Mouse (Mus musculus): ENCODE measurements around the gene Eif4g1. TPM values are rescaled to one million over a fixed set of nuclear protein-coding genes. Genes with fewer than 3 reads are reported as not detected.
A peak's percentile ranks its signal among the peaks of the same experiment; 100 is the strongest.

The Eif4g1 gene
- polyA plus RNA-seq, 1 experiment from 2014 or later = 124 TPM

DNA sequence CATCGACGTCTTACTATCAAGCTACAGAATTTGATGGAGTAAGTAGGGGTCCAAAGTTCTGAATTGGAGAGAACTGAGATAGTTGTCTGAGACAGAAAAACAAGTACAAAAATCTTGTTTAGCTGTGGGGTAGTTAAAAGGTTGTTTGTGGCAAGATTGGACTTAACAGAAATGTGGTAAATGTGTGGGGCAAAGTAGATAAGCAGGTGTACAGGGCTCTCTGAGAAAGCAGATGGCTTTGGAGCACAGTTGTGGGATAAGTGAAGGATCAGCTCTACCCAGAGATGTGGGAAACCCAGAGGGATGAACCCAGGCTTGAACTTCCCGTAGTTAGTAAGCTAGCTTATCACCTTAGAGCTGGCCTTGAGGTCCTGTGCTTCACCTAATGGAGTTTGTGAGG is 22.7 kb downstream of the Eif4g1 start:
- Histone ChIP-seq H3K4me1 (replicated peaks; ENCODE audit: control insufficient read depth, insufficient read depth, low read length) (peaks cover 25% of the 10 kb centered on the region), H3K27ac (no peak overlapping the region), H3K4me2 (replicated peaks) (no peak overlapping the region), H3K4me3 (replicated peaks; ENCODE audit: low read length) (no peak overlapping the region), H3K9ac (no peak overlapping the region), H3K27me3 (ENCODE audit: control insufficient read depth, insufficient read depth, low read length) (no peaks in the 10 kb centered on the region), H3K36me3 (replicated peaks; ENCODE audit: control insufficient read depth, insufficient read depth) (peaks cover 69% of the 10 kb centered on the region), H3K9me3 (ENCODE audit: control insufficient read depth, low read length) (no peaks in the 10 kb centered on the region)
- ATAC-seq (ENCODE audit: low FRiP score) = no peak
- no peak for DNase-seq (ENCODE audit: low spot score)
- 92% methylated on average over 3 of the region's 3 CpGs for WGBS

DNA sequence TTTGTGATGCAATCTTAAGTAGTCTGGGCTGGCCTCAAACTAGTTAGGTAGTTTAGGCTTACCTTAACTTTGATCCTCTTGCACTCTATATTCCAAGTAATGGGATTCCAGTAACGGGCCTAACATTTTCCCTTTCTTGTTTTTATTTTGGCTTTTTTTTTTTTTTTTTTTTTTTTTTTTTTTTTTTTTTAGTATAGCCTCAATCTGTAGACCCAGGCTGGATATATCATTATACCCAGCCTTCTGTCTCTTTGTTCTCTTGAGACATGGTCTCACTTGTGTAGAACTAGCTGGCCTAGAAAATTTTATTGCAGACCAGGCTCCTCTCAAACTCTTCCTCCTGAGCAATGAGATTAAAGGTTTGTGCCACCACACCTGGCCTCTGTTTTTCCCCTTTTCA is 23.5 kb downstream of the Eif4g1 start:
- 82% methylated on average over 1 of the region's 1 CpGs for WGBS
- H3K4me1 ChIP-seq (replicated peaks; ENCODE audit: control insufficient read depth, insufficient read depth, low read length) = peaks cover 33% of the 10 kb centered on the region
- H3K27ac ChIP-seq = no peak overlapping the region
- no peaks in the 10 kb centered on the region for H3K9me3 ChIP-seq (ENCODE audit: control insufficient read depth, low read length)
- ATAC-seq (ENCODE audit: low FRiP score) (no peak), DNase-seq (ENCODE audit: low spot score) (no peak)
- no peak overlapping the region for H3K9ac ChIP-seq
- peaks cover 61% of the 10 kb centered on the region for H3K36me3 ChIP-seq (replicated peaks; ENCODE audit: control insufficient read depth, insufficient read depth)
- no peak overlapping the region for H3K4me2 ChIP-seq (replicated peaks)
- no peaks in the 10 kb centered on the region for H3K27me3 ChIP-seq (ENCODE audit: control insufficient read depth, insufficient read depth, low read length)
- H3K4me3 ChIP-seq (replicated peaks; ENCODE audit: low read length) = no peak overlapping the region

DNA sequence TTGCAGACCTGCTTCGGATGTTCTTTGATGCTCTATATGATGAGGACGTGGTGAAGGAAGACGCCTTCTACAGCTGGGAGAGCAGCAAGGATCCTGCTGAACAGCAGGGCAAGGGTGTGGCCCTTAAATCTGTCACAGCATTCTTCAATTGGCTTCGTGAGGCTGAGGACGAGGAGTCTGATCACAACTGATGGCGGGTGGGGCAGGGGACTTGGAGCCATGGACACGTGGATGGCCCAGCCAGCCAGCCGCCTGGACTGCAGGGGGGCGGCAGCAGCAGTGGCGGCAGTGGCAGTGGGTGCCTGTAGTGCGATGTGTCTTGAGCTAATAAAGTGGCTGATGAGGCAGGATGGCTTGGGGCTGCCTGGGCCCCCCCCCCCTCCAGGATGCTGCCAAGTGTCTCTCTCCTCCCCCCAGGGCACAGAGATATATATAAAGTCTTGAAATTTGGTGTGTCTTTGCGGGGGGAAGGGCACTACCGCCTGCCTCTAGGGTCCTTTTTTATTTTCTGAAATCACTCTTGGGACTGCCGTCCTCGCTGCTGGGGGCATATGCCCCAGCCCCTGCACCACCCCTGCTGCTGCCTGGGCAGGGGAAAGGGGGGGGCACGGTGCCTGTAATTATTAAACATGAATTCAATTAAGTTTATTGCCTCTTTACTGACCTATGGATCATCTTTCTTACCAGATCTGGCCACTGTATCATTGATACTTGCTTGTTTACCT is 24.3 kb downstream of the Eif4g1 start:
- H3K4me3 ChIP-seq (replicated peaks; ENCODE audit: low read length) = peak overlapping the region; percentile 63
- H3K36me3 ChIP-seq (replicated peaks; ENCODE audit: control insufficient read depth, insufficient read depth) = peaks cover 53% of the 10 kb centered on the region
- H3K4me1 ChIP-seq (replicated peaks; ENCODE audit: control insufficient read depth, insufficient read depth, low read length) = peaks cover 38% of the 10 kb centered on the region
- H3K9ac ChIP-seq = peak overlapping the region; percentile 79; the same call in 1 of the 2 replicates
- H3K9me3 ChIP-seq (ENCODE audit: control insufficient read depth, low read length) = no peaks in the 10 kb centered on the region
- peak overlapping the region; percentile 97 for H3K27ac ChIP-seq
- H3K4me2 ChIP-seq (replicated peaks) = peak overlapping the region; percentile 79; the same call in 1 of the 2 replicates
- ATAC-seq (ENCODE audit: low FRiP score) (no peak; the same call in 1 of the 2 replicates), DNase-seq (ENCODE audit: low spot score) (no peak)
- 38% methylated on average over 16 of the region's 16 CpGs for WGBS
- no peaks in the 10 kb centered on the region for H3K27me3 ChIP-seq (ENCODE audit: control insufficient read depth, insufficient read depth, low read length)

DNA sequence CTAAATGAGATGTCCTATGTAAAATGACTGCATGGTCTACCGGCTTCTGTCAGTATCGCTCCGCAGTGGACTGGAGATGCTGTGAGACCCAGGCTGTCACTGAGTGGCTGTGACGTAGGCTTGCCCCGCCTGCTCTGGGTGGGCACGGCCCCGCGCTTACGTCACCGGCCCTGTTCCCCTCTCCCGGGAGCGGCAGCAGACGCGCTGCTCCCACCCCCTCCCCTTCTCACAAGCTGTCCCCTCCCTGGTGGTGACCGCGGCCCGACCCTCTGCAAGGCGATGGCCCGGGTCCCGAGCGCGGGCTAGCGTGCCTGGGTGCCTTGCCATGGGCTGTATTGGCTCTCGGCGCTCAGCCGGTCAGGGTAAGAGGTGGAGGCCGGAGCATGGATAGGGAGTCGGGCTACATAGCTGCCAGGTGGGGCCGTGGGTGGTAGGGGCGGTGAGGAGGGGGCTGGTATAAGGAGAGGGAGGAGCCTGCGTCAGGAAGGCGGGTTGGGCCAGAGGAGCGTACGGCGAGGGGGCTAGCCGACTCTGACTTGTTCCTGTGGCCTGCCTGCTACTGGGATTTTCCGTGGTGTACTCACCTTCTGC is 25.1 kb downstream of the Eif4g1 start, which contains the start of gene Fam131a:
Gene Fam131a, plus strand, starts transcription at position 131 of the 591 bp plus-strand sequence.
- DNase-seq (ENCODE audit: low spot score) = peak; percentile 95
- H3K27me3 ChIP-seq (ENCODE audit: control insufficient read depth, insufficient read depth, low read length) = no peaks in the 10 kb centered on the region
- peaks cover 40% of the 10 kb centered on the region for H3K4me1 ChIP-seq (replicated peaks; ENCODE audit: control insufficient read depth, insufficient read depth, low read length)
- peaks cover 45% of the 10 kb centered on the region for H3K36me3 ChIP-seq (replicated peaks; ENCODE audit: control insufficient read depth, insufficient read depth)
- H3K9ac ChIP-seq = peak within 1 kb of the TSS; percentile 79
- peak within 1 kb of the TSS; percentile 63 for H3K4me3 ChIP-seq (replicated peaks; ENCODE audit: low read length)
- H3K9me3 ChIP-seq (ENCODE audit: control insufficient read depth, low read length) = no peaks in the 10 kb centered on the region
- H3K27ac ChIP-seq = peak within 1 kb of the TSS; percentile 97
- peak; percentile 95 for ATAC-seq (ENCODE audit: low FRiP score)
- H3K4me2 ChIP-seq (replicated peaks) = peak within 1 kb of the TSS; percentile 79
- under 1% methylated on average over 36 of the region's 37 CpGs for WGBS

DNA sequence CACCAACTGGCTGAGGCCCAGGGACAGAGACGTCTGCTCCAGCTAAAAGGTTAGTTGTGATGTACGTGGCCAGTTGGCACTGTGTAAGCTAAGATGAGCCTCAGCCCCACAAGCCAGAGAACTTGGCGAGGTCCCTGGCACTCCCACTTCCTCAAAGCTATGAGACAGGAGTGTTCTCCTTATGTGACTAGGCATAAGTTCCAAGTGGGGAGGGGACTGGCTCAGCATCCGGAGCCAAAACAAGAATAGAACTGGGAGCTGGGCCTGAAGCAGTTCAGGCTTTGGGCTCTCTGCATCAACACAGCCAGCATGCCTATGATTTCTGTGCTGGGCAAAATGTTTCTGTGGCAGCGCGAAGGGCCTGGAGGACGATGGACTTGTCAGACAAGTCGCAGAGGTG is 26.7 kb downstream of the Eif4g1 start:
- no peak for DNase-seq (ENCODE audit: low spot score)
- Histone ChIP-seq H3K27me3 (ENCODE audit: control insufficient read depth, insufficient read depth, low read length) (no peaks in the 10 kb centered on the region), H3K4me1 (replicated peaks; ENCODE audit: control insufficient read depth, insufficient read depth, low read length) (peaks cover 40% of the 10 kb centered on the region), H3K4me2 (replicated peaks) (peak overlapping the region; percentile 68; the same call in 1 of the 2 replicates), H3K36me3 (replicated peaks; ENCODE audit: control insufficient read depth, insufficient read depth) (peaks cover 40% of the 10 kb centered on the region), H3K9me3 (ENCODE audit: control insufficient read depth, low read length) (no peaks in the 10 kb centered on the region), H3K27ac (no peak overlapping the region; the same call in 1 of the 2 replicates), H3K9ac (no peak overlapping the region), H3K4me3 (replicated peaks; ENCODE audit: low read length) (no peak overlapping the region)
- no peak for ATAC-seq (ENCODE audit: low FRiP score)
- WGBS = 67% methylated on average over 8 of the region's 8 CpGs

DNA sequence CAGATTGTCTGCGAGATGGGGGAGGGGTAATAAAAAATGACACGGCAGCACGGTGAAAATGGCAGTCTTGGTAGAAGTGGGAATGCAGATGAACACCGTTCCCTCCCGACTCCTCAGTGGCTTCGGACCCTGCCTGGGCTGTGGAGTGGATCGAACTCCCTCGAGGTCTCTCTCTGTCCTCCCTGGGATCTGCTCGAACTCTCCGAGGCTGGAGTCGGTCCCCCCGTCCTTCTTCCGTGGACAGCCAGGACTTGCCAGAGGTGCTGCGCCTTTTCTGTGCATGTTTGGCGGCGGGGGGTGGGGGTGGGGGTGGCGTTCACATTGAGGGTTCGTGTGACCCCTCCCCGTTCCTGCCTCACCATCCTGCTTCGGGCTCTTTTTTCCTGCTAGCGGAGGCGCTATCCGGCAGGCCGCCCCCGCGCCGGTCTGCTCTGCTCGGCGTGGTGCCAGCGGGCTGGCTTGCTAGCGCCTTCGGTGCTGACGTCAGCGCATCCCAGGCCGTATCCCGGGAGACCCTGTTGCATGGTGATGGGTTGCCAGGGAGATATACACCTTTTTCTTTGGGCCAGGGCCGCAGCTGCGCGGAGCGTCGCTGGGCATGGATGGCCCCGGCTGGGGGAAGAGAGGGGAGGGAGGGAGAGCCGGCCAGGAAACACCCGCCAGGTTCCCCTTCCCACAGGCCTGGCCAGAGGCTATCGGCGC is 27.7 kb downstream of the Eif4g1 start:
- Histone ChIP-seq H3K27ac (peak overlapping the region; percentile 86), H3K9me3 (ENCODE audit: control insufficient read depth, low read length) (no peaks in the 10 kb centered on the region), H3K9ac (peak overlapping the region; percentile 66), H3K4me3 (replicated peaks; ENCODE audit: low read length) (peak overlapping the region; percentile 41), H3K27me3 (ENCODE audit: control insufficient read depth, insufficient read depth, low read length) (no peaks in the 10 kb centered on the region), H3K4me1 (replicated peaks; ENCODE audit: control insufficient read depth, insufficient read depth, low read length) (peaks cover 40% of the 10 kb centered on the region), H3K36me3 (replicated peaks; ENCODE audit: control insufficient read depth, insufficient read depth) (peaks cover 38% of the 10 kb centered on the region), H3K4me2 (replicated peaks) (peak overlapping the region; percentile 68)
- ATAC-seq (ENCODE audit: low FRiP score) (peak; percentile 79), DNase-seq (ENCODE audit: low spot score) (peak; percentile 93)
- WGBS = 1% methylated on average over 45 of the region's 46 CpGs

DNA sequence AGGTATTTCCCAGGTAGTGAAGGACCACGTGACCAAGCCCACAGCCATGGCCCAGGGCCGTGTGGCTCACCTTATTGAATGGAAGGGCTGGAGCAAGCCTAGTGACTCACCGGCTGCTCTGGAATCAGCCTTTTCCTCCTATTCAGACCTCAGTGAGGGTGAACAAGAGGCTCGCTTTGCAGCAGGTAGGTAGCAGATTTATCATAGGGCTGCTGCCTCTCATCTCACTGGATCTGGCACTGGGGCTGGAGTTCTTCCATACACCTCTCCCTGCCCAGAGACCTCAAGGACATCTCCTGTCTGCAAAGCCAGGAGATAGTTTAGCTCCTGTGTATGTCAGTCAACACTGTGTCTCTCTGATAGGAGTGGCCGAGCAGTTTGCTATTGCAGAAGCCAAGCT is 31.2 kb downstream of the Eif4g1 start:
- Histone ChIP-seq H3K27me3 (ENCODE audit: control insufficient read depth, insufficient read depth, low read length) (no peaks in the 10 kb centered on the region), H3K9me3 (ENCODE audit: control insufficient read depth, low read length) (no peaks in the 10 kb centered on the region), H3K4me2 (replicated peaks) (no peak overlapping the region), H3K36me3 (replicated peaks; ENCODE audit: control insufficient read depth, insufficient read depth) (peaks cover 31% of the 10 kb centered on the region), H3K27ac (no peak overlapping the region), H3K9ac (no peak overlapping the region), H3K4me3 (replicated peaks; ENCODE audit: low read length) (no peak overlapping the region), H3K4me1 (replicated peaks; ENCODE audit: control insufficient read depth, insufficient read depth, low read length) (peaks cover 41% of the 10 kb centered on the region)
- 85% methylated on average over 5 of the region's 5 CpGs for WGBS
- no peak for DNase-seq (ENCODE audit: low spot score)
- ATAC-seq (ENCODE audit: low FRiP score) = no peak

DNA sequence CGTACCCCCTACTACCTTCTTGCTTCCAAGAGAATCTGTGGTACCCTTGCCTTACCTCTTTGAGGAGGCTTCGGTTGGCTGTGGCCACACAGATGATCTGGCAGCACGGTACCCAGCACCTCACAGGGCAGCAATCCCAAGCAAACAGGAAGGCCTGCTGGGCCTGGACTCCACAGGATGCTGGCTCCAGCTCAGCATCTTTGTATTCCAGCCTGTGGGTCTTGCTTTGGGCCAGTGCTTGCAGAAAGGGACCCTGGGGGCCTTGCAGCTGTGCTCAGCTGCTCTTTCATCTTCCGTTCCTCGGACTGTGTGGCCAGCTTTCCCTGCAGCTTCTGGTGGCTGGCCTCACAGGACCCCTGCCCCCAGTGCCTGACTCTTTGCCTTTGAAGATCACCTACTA is 31.9 kb downstream of the Eif4g1 start:
- H3K4me2 ChIP-seq (replicated peaks) = no peak overlapping the region
- no peak overlapping the region for H3K4me3 ChIP-seq (replicated peaks; ENCODE audit: low read length)
- 36% methylated on average over 5 of the region's 5 CpGs for WGBS
- H3K27ac ChIP-seq = no peak overlapping the region
- DNase-seq (ENCODE audit: low spot score) (no peak), ATAC-seq (ENCODE audit: low FRiP score) (no peak)
- H3K4me1 ChIP-seq (replicated peaks; ENCODE audit: control insufficient read depth, insufficient read depth, low read length) = peaks cover 36% of the 10 kb centered on the region
- no peaks in the 10 kb centered on the region for H3K9me3 ChIP-seq (ENCODE audit: control insufficient read depth, low read length)
- H3K9ac ChIP-seq = 0 out of 2 replicates have a peak overlapping the region, but pooled peaks have one; percentile 9
- peaks cover 39% of the 10 kb centered on the region for H3K36me3 ChIP-seq (replicated peaks; ENCODE audit: control insufficient read depth, insufficient read depth)
- H3K27me3 ChIP-seq (ENCODE audit: control insufficient read depth, insufficient read depth, low read length) = no peaks in the 10 kb centered on the region

DNA sequence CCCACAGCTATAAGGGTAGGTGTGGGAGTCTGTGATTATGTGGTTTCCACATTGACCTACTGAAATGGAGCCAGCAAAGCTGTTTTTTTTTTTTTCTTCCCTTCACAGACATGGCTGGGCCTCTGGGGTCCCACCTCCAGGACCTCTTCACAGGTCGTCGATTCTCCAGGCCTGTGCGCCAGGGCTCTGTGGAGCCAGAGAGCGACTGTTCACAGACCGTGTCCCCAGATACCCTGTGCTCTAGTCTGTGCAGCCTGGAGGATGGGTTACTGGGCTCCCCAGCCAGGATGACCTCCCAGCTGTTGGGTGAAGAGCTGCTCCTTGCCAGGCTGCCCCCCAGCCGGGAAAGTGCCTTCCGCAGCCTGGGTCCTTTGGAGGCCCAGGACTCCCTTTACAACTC is 33.2 kb downstream of the Eif4g1 start:
- H3K9ac ChIP-seq = no peak overlapping the region
- no peak overlapping the region for H3K4me3 ChIP-seq (replicated peaks; ENCODE audit: low read length)
- WGBS = 37% methylated on average over 7 of the region's 7 CpGs
- peaks cover 50% of the 10 kb centered on the region for H3K36me3 ChIP-seq (replicated peaks; ENCODE audit: control insufficient read depth, insufficient read depth)
- no peaks in the 10 kb centered on the region for H3K27me3 ChIP-seq (ENCODE audit: control insufficient read depth, insufficient read depth, low read length)
- H3K4me1 ChIP-seq (replicated peaks; ENCODE audit: control insufficient read depth, insufficient read depth, low read length) = peaks cover 24% of the 10 kb centered on the region
- no peak overlapping the region for H3K27ac ChIP-seq
- no peak for ATAC-seq (ENCODE audit: low FRiP score)
- H3K9me3 ChIP-seq (ENCODE audit: control insufficient read depth, low read length) = no peaks in the 10 kb centered on the region
- no peak for DNase-seq (ENCODE audit: low spot score)
- no peak overlapping the region for H3K4me2 ChIP-seq (replicated peaks)
